Mouse (Mus musculus) embryonic facial prominence, embryonic 13.5 days (tissue): ENCODE data around the gene Rpl23a. TPM values are rescaled to one million over a fixed set of nuclear protein-coding genes. Genes with fewer than 3 reads are reported as not detected.

ENCODE experiments used
- ATAC-seq: fragments of 200-750 bp; cut with Nextera tagmentation; 2 replicates; pipeline ENCODE4 v1.8.0; 2017; ENCODE audit warnings: low read depth; ENCODE audit not compliant: insufficient number of reproducible peaks, insufficient read depth, low FRiP score, low TSS enrichment
- H3K27ac ChIP-seq: fragments of 300-500 bp; sonication (generic); 2 replicates; pipeline ENCODE4 v1.5.1; 2015; ENCODE audit warnings: moderate library complexity, mild to moderate bottlenecking, inconsistent platforms
- H3K27me3 ChIP-seq: fragments of 300-500 bp; sonication (generic); 2 replicates; pipeline ENCODE4 v1.6.1; 2015; ENCODE audit warnings: mild to moderate bottlenecking, inconsistent platforms
- H3K36me3 ChIP-seq: fragments of 300-500 bp; sonication (generic); 2 replicates; pipeline ENCODE4 v1.6.1; 2015; ENCODE audit warnings: mild to moderate bottlenecking, inconsistent platforms
- H3K4me1 ChIP-seq: fragments of 300-500 bp; sonication (generic); 2 replicates; pipeline ENCODE4 v1.6.1; 2015; ENCODE audit warnings: inconsistent platforms
- H3K4me2 ChIP-seq: fragments of 300-500 bp; sonication (generic); 2 replicates; pipeline ENCODE4 v1.6.1; 2015; ENCODE audit warnings: moderate library complexity, mild to moderate bottlenecking, inconsistent platforms
- H3K4me3 ChIP-seq: fragments of 300-500 bp; sonication (generic); 2 replicates; pipeline ENCODE4 v1.5.1; 2015; ENCODE audit warnings: mild to moderate bottlenecking, inconsistent platforms
- H3K9ac ChIP-seq: fragments of 300-500 bp; sonication (generic); 2 replicates; pipeline ENCODE4 v1.6.1; 2015; ENCODE audit warnings: mild to moderate bottlenecking, inconsistent platforms
- H3K9me3 ChIP-seq: fragments of 300-500 bp; sonication (generic); 2 replicates; pipeline ENCODE4 v1.6.1; 2016; ENCODE audit warnings: inconsistent platforms
- WGBS: fragments of 180-500 bp; shearing (Covaris S2); methylation state at CpG from one replicate; pipeline ENCODE4 v1.1.7; 2015; ENCODE audit warnings: mixed read lengths; 5-methylcytosine and 5-hydroxymethylcytosine counted together
- polyA plus RNA-seq: library from polyadenylated mRNA; unstranded; fragments of >200 nt; fragmentation: Nextera tagmentation; extraction: Ambion mirVana; gene quantifications from 2 replicates; pipeline ENCODE4 v1.2.1, GENCODE M21; 2015

Rpl23a gene
- polyA plus RNA-seq, 1 experiment from 2014 or later, result 1,597 TPM

GRCm38 (mm10) chr11:78181830-78182357 lies 1.5 kb downstream of the Rpl23a start:
- Histone ChIP-seq H3K9ac (peak overlapping the region; percentile 97), H3K9me3 (no peaks in the 10 kb centered on the region), H3K4me1 (peaks cover 47% of the 10 kb centered on the region), H3K27me3 (no peaks in the 10 kb centered on the region), H3K27ac (no peak overlapping the region), H3K4me3 (peak overlapping the region; percentile 68), H3K4me2 (peak overlapping the region; percentile 76), H3K36me3 (peaks cover 32% of the 10 kb centered on the region)
- WGBS, result 44% methylated on average over 2 of the region's 2 CpGs
- ATAC-seq, result no peak

- Histone ChIP-seq H3K27me3 (no peaks in the 10 kb centered on the region), H3K4me2 (peak overlapping the region; percentile 77), H3K4me1 (peaks cover 52% of the 10 kb centered on the region), H3K4me3 (peak overlapping the region; percentile 62; the same call in 1 of the 2 replicates), H3K9ac (0 out of 2 replicates have a peak overlapping the region, but pooled peaks have one; percentile 77), H3K27ac (peak overlapping the region; percentile 5), H3K36me3 (peaks cover 32% of the 10 kb centered on the region), H3K9me3 (no peaks in the 10 kb centered on the region)
- no peak for ATAC-seq
- 74% methylated on average over 6 of the region's 6 CpGs for WGBS
Measured at GRCm38 (mm10) chr11:78180081-78180761, 3.2 kb downstream of the Rpl23a start.

GRCm38 (mm10) chr11:78179438-78179999 lies 3.9 kb downstream of the Rpl23a start:
- peak overlapping the region; percentile 62 for H3K4me3 ChIP-seq
- peak overlapping the region; percentile 77 for H3K9ac ChIP-seq
- 28% methylated on average over 8 of the region's 8 CpGs for WGBS
- no peak for ATAC-seq
- peaks cover 55% of the 10 kb centered on the region for H3K4me1 ChIP-seq
- H3K27me3 ChIP-seq, result no peaks in the 10 kb centered on the region
- peak overlapping the region; percentile 96 for H3K27ac ChIP-seq
- H3K36me3 ChIP-seq, result peaks cover 32% of the 10 kb centered on the region
- H3K9me3 ChIP-seq, result no peaks in the 10 kb centered on the region
- H3K4me2 ChIP-seq, result peak overlapping the region; percentile 77

- peak overlapping the region; percentile 96 for H3K27ac ChIP-seq
- H3K4me2 ChIP-seq, result peak overlapping the region; percentile 77
- ATAC-seq, result no peak; the same call in 1 of the 2 replicates
- peaks cover 32% of the 10 kb centered on the region for H3K36me3 ChIP-seq
- H3K4me1 ChIP-seq, result peaks cover 52% of the 10 kb centered on the region
- H3K4me3 ChIP-seq, result peak overlapping the region; percentile 62
- H3K9ac ChIP-seq, result peak overlapping the region; percentile 77
- WGBS, result under 1% methylated on average over 29 of the region's 29 CpGs
- H3K9me3 ChIP-seq, result no peaks in the 10 kb centered on the region
- H3K27me3 ChIP-seq, result no peaks in the 10 kb centered on the region
Measured at GRCm38 (mm10) chr11:78178859-78179437, 4.4 kb downstream of the Rpl23a start.

- peak overlapping the region; percentile 77 for H3K9ac ChIP-seq
- WGBS, result under 1% methylated on average over 82 of the region's 84 CpGs
- H3K27me3 ChIP-seq, result no peaks in the 10 kb centered on the region
- no peaks in the 10 kb centered on the region for H3K9me3 ChIP-seq
- peak; percentile 70 for ATAC-seq
- peaks cover 32% of the 10 kb centered on the region for H3K36me3 ChIP-seq
- peak overlapping the region; percentile 96 for H3K27ac ChIP-seq
- peak overlapping the region; percentile 77 for H3K4me2 ChIP-seq
- H3K4me3 ChIP-seq, result peak overlapping the region; percentile 62
- H3K4me1 ChIP-seq, result peaks cover 50% of the 10 kb centered on the region
Measured at GRCm38 (mm10) chr11:78177903-78178858, 5.2 kb downstream of the Rpl23a start.

- Histone ChIP-seq H3K9me3 (no peaks in the 10 kb centered on the region), H3K4me1 (peaks cover 50% of the 10 kb centered on the region), H3K9ac (peak overlapping the region; percentile 77), H3K4me3 (peak overlapping the region; percentile 62), H3K27ac (peak overlapping the region; percentile 96), H3K36me3 (peaks cover 32% of the 10 kb centered on the region), H3K27me3 (no peaks in the 10 kb centered on the region), H3K4me2 (peak overlapping the region; percentile 77)
- ATAC-seq, result no peak
- 2% methylated on average over 10 of the region's 10 CpGs for WGBS
Measured at GRCm38 (mm10) chr11:78177437-78177836, 5.9 kb downstream of the Rpl23a start.

- no peaks in the 10 kb centered on the region for H3K27me3 ChIP-seq
- H3K9ac ChIP-seq, result peak overlapping the region; percentile 77
- H3K4me2 ChIP-seq, result peak overlapping the region; percentile 77
- H3K4me3 ChIP-seq, result peak overlapping the region; percentile 62
- no peaks in the 10 kb centered on the region for H3K9me3 ChIP-seq
- peaks cover 45% of the 10 kb centered on the region for H3K4me1 ChIP-seq
- under 1% methylated on average over 23 of the region's 23 CpGs for WGBS
- no peak for ATAC-seq
- peaks cover 32% of the 10 kb centered on the region for H3K36me3 ChIP-seq
- peak overlapping the region; percentile 96; the same call in 1 of the 2 replicates for H3K27ac ChIP-seq
Measured at GRCm38 (mm10) chr11:78176905-78177331, 6.5 kb downstream of the Rpl23a start.

GRCm38 (mm10) chr11:78176402-78176862 lies 7.0 kb downstream of the Rpl23a start, which contains the start of the genes Nek8 and Tlcd1:
Nek8 (minus strand) TSS chr11:78176675.
Tlcd1 (plus strand) TSS chr11:78176711.
- under 1% methylated on average over 32 of the region's 32 CpGs for WGBS
- Histone ChIP-seq H3K27ac (peak within 1 kb of the TSS; percentile 96), H3K9ac (peak within 1 kb of the TSS; percentile 77), H3K4me3 (peak within 1 kb of the TSS; percentile 62), H3K9me3 (no peaks in the 10 kb centered on the region), H3K4me2 (peak within 1 kb of the TSS; percentile 77), H3K4me1 (peaks cover 42% of the 10 kb centered on the region), H3K36me3 (peaks cover 30% of the 10 kb centered on the region), H3K27me3 (no peaks in the 10 kb centered on the region)
- ATAC-seq, result peak; percentile 35; the same call in 1 of the 2 replicates

GRCm38 (mm10) chr11:78175771-78176401 lies 7.5 kb downstream of the Rpl23a start:
- Histone ChIP-seq H3K9ac (peak overlapping the region; percentile 77), H3K9me3 (no peaks in the 10 kb centered on the region), H3K4me2 (peak overlapping the region; percentile 77), H3K4me1 (peaks cover 38% of the 10 kb centered on the region), H3K36me3 (peaks cover 25% of the 10 kb centered on the region), H3K4me3 (peak overlapping the region; percentile 62), H3K27me3 (no peaks in the 10 kb centered on the region), H3K27ac (peak overlapping the region; percentile 96)
- ATAC-seq, result no peak
- WGBS, result 3% methylated on average over 9 of the region's 10 CpGs

GRCm38 (mm10) chr11:78174506-78174905 lies 8.9 kb downstream of the Rpl23a start:
- Histone ChIP-seq H3K4me2 (no peak overlapping the region), H3K9ac (0 out of 2 replicates have a peak overlapping the region, but pooled peaks have one; percentile 21), H3K27me3 (no peaks in the 10 kb centered on the region), H3K4me3 (no peak overlapping the region), H3K36me3 (peaks cover 11% of the 10 kb centered on the region), H3K27ac (no peak overlapping the region), H3K4me1 (peaks cover 24% of the 10 kb centered on the region), H3K9me3 (no peaks in the 10 kb centered on the region)
- no peak for ATAC-seq
- 88% methylated on average over 3 of the region's 3 CpGs for WGBS
